Mouse (Mus musculus): ENCODE results near the gene Zcchc2.

Gene Zcchc2

GRCm38 (mm10) chr1:105988171-105988570 lies 2.0 kb upstream of the Zcchc2 start:
- in situ Hi-C loops (cut with MboI; ENCODE audit: low sequenced_read_pairs) = no loop called here

DNA sequence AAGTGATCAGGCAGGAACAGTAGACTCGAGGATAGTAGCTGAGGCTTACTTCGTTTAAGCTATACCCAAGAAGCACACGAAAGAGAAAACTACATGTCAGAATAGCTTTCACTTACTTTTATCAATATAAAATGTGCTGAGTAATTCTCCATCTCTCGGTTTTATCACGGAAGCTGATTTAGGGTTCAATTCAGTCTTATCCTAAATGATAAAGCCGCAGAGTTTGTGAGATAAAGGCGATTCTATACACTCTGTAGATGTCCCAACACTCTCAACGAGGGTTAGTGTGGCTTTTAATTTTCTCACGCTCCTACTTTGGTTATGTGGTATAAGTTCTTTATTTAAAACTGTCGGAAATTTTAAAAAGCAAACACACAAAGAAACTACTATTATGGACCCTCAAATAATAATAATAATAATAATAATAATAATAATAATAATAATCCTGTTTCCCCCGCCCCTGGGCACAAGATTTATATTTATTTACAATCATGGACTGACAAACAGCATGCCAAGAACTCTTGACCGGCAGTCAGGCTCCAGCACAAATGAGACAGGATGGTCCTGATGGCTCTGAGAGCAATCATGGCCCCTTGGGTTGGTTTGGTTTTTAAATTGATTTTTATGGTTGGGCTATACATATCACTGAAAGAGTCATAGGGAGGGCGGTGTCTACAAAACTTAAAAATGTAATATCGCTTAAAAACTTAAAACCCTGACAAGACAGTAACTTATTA lies 1.1 kb upstream of the Zcchc2 start:
- in situ Hi-C loops (cut with MboI; ENCODE audit: low sequenced_read_pairs) = no loop called here

- in situ Hi-C loops (cut with MboI; ENCODE audit: low sequenced_read_pairs) = no loop called here
These were observed 594 bp upstream of the Zcchc2 start for GRCm38 (mm10) chr1:105989640-105989984.

DNA sequence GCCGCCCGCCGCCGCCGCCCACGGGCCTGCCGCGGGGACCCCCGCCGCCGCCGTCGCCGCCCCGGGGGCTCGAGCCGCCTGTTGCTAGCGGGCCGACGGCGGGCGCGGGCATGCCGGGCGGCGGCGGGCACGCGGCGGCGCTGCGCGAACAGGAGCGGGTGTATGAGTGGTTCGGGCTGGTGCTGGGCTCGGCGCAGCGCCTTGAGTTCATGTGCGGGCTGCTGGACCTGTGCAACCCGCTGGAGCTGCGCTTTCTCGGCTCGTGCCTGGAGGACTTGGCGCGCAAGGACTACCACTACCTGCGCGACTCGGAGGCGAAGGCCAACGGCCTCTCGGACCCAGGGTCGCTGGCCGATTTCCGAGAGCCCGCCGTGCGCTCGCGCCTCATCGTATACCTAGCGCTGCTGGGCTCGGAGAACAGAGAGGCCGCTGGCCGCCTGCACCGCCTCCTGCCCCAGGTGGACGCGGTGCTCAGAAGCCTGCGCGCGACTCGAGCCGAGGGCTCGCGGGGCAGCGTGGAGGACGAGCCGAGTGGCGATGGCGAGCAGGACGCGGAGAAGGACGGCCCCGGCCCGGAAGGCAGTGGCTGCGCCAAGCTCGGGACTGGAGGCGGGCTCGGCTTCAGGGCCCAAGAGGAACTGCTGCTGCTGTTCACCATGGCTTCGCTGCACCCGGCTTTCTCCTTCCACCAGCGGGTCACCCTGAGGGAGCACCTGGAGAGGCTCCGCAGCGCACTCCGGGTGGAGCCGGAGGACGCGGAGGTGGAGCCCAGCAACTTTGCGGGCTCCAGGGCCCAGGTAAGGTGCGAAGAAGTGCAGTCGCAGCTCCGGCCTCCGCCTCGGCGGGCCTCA lies 930 bp downstream of the Zcchc2 start:
- in situ Hi-C loops (cut with MboI; ENCODE audit: low sequenced_read_pairs) = no loop called here

- in situ Hi-C loops (cut with MboI; ENCODE audit: low sequenced_read_pairs) = no loop called here
These were observed 2.0 kb downstream of the Zcchc2 start for GRCm38 (mm10) chr1:105991931-105992837.

- in situ Hi-C loops (cut with MboI; ENCODE audit: low sequenced_read_pairs) = no loop called here
These were observed 3.0 kb downstream of the Zcchc2 start for GRCm38 (mm10) chr1:105993196-105993595.

DNA sequence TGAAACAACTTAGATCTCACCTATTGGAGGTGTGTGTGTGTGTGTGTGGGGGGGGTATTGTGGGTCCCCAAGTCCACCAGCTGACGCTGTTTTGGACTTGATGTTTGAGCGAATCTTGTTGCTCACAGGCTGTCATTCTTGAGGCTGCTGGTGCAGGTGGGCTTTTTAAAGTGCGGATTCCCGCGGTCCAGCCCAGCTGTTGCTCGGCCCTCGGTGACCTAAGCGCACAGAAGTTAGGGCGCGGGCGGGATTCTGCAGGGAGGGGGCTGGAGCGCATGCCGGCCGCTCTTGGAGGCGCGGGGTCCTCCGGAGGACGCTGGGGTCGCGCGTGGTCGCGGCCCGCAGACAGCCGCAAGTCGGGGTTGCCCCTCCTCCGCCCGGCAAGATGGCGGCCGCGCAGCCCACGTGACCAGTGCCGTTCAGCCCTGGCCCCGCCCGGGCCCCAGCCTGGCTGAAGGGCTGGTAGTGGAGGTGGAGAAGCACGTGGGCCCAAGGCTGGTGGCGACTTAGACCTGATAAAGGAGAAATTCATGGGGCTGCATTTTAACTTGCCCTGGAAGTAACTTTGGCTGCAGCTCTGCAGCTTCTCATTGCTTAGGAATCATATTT lies 3.5 kb downstream of the Zcchc2 start:
- in situ Hi-C loops (cut with MboI; ENCODE audit: low sequenced_read_pairs) = no loop called here

GRCm38 (mm10) chr1:105995966-105996365 lies 5.8 kb downstream of the Zcchc2 start:
- in situ Hi-C loops (cut with MboI; ENCODE audit: low sequenced_read_pairs) = no loop called here

- in situ Hi-C loops (cut with MboI; ENCODE audit: low sequenced_read_pairs) = no loop called here
These were observed 7.1 kb downstream of the Zcchc2 start for GRCm38 (mm10) chr1:105997282-105997681.

- in situ Hi-C loops (cut with MboI; ENCODE audit: low sequenced_read_pairs) = no loop called here
These were observed 9.6 kb downstream of the Zcchc2 start for GRCm38 (mm10) chr1:105999802-106000201.

DNA sequence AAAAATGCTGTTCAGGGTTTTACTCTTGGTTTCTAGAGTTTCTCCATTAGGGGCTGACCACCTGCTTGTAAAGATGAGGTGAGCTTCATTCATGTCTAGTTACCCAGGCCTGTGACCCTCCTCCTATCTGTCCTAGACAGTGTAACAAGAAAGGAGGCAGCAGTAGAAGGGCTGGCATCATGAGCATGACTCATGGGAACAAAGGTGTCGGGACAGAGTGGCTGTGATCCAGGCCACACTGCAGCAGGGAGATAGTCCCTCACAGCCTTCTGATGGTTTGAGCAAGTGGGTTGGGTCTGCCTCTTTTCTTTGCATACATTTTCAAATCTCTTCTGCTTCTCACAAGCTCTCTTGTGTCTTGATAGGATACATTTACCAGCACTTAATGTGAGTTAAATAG lies 17.4 kb downstream of the Zcchc2 start:
- in situ Hi-C loops (cut with MboI; ENCODE audit: low sequenced_read_pairs) = no loop called here

DNA sequence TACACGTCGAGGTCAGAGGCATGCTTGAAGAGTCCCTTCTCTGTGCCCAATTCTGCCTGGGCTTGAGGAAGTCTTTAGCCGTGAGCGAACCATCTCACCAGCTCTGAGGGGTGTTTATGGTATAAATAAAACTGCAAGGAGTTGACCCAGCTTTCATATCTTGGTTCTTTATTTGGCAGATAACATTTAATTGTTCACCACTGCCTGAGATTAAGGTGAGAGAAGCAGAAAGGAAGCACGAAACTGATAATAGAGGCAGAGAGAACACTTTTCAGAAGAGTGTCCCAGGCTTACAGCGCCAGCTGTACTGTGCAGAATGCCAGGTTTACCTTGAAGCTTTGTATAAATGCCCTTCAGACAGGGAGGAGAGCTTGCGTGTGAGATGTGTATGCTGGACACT lies 20.9 kb downstream of the Zcchc2 start:
- in situ Hi-C loops (cut with MboI; ENCODE audit: low sequenced_read_pairs) = no loop called here

GRCm38 (mm10) chr1:106013759-106014158 lies 23.6 kb downstream of the Zcchc2 start:
- in situ Hi-C loops (cut with MboI; ENCODE audit: low sequenced_read_pairs) = no loop called here

- in situ Hi-C loops (cut with MboI; ENCODE audit: low sequenced_read_pairs) = no loop called here
These were observed 26.1 kb downstream of the Zcchc2 start for GRCm38 (mm10) chr1:106016262-106016661.

GRCm38 (mm10) chr1:106019854-106020253 lies 29.6 kb downstream of the Zcchc2 start:
- in situ Hi-C loops (cut with MboI; ENCODE audit: low sequenced_read_pairs) = no loop called here

GRCm38 (mm10) chr1:106022998-106023397 lies 32.8 kb downstream of the Zcchc2 start:
- in situ Hi-C loops (cut with MboI; ENCODE audit: low sequenced_read_pairs) = no loop called here

DNA sequence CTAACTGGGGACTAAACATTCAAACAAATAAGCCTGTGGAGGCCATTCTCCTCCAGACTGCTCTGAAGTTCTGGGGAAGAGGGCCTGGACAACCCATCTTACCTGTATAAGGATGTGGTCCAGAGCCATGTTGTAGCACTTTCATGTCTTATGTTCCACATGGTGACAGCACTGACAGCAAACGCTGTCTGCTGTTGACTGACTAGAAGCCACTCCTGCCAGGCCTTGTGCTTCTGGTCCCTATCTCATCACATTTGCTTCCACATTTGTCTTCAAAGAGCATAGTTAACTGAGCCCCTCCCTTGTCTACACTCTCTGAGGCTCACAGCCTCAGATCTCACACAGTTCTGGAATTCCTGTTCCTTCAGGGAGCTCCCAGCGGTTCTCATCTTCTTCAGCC lies 34.0 kb downstream of the Zcchc2 start:
- in situ Hi-C loops (cut with MboI; ENCODE audit: low sequenced_read_pairs) = no loop called here

DNA sequence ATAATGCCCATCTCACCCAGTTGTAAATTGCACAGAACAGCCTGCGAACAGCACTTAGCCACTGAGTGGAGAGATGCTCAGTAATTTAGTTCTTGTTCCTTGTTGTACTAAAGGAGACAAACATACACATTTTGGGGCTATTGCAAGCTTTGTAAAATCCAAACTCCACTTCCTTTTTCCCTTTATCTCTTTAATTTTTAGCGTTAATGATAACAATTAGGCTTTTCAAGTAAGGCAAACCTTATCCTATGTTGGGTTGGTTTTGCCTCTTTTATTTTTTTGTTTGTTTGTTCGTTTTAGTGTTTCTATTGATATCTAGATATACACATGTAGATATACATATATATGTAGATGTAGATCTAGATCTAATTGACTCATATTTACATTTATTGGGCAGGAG lies 34.6 kb downstream of the Zcchc2 start:
- in situ Hi-C loops (cut with MboI; ENCODE audit: low sequenced_read_pairs) = no loop called here

- in situ Hi-C loops (cut with MboI; ENCODE audit: low sequenced_read_pairs) = loop anchor here (10.0 kb wide), 1 partner anchor 135 kb away; no protein-coding TSS in a partner anchor
These were observed 39.6 kb downstream of the Zcchc2 start for GRCm38 (mm10) chr1:106029769-106030168.

GRCm38 (mm10) chr1:106030331-106030730 lies 40.1 kb downstream of the Zcchc2 start:
- in situ Hi-C loops (cut with MboI; ENCODE audit: low sequenced_read_pairs) = loop anchor here (10.0 kb wide), 1 partner anchor 136 kb away; no protein-coding TSS in a partner anchor

DNA sequence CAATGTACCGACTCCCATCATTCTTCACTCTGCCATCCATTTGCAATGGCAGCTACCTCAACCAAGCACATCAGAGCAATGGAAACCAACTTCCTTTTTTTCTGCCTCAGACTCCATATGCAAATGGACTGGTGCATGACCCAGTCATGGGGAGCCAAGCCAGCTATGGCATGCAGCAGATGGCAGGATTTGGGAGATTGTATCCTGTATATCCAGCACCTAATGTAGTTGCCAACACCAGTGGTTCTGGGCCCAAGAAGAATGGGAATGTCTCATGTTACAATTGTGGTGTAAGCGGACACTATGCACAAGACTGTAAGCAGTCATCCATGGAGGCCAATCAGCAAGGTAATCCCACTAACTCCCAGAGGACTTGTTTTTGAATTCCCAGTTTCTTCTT lies 40.7 kb downstream of the Zcchc2 start:
- in situ Hi-C loops (cut with MboI; ENCODE audit: low sequenced_read_pairs) = loop anchor here (10.0 kb wide), 1 partner anchor 136 kb away; no protein-coding TSS in a partner anchor

Data from CH12F3 (cell line).